Mouse (Mus musculus) G1E (cell line): Measurements from ENCODE around the gene Ccnd3. TPM values are rescaled to one million over a fixed set of nuclear protein-coding genes. Genes with fewer than 3 reads are reported as not detected.
A peak's percentile ranks its signal among the peaks of the same experiment; 100 is the strongest.

Experiments
- ATAC-seq: 2 replicates; pipeline ENCODE4 v1.8.0; 2016; ENCODE audit warnings: mild to moderate bottlenecking; ENCODE audit not compliant: insufficient number of reproducible peaks, poor library complexity, low FRiP score, severe bottlenecking; ENCODE audit errors: extremely low read depth
- DNase-seq: peaks from one replicate; pipeline ENCODE4 v3.0.0; 2012; ENCODE audit warnings: low spot score
- H3K27me3 ChIP-seq: 2 replicates; pipeline ENCODE4 v1.6.1; 2012; ENCODE audit warnings: mild to moderate bottlenecking, low read length, inconsistent platforms; ENCODE audit not compliant: insufficient read depth
- H3K36me3 ChIP-seq: replicated peaks from 2 replicates; pipeline ENCODE3; 2012; ENCODE audit warnings: mild to moderate bottlenecking, inconsistent platforms
- H3K4me1 ChIP-seq: 2 replicates; pipeline ENCODE4 v1.6.1; 2012; ENCODE audit warnings: low read depth, low read length, inconsistent platforms, mixed read lengths; ENCODE audit not compliant: insufficient read depth
- H3K4me3 ChIP-seq: 2 replicates; pipeline ENCODE4 v1.5.1; 2012; ENCODE audit warnings: low read depth, mild to moderate bottlenecking, inconsistent platforms, low read length, moderate library complexity, mixed read lengths
- H3K9me3 ChIP-seq: replicated peaks from 2 replicates; pipeline ENCODE4 v1.6.1; 2012; ENCODE audit warnings: inconsistent platforms
- CTCF ChIP-seq: IDR thresholded peaks from 2 replicates; pipeline ENCODE4 v1.5.1; 2012; ENCODE audit warnings: low read depth, low read length, inconsistent platforms, mixed read lengths
- GATA1 ChIP-seq: IDR thresholded peaks from 2 replicates; pipeline ENCODE4 v1.6.1; 2012; ENCODE audit warnings: borderline replicate concordance, low read length, inconsistent platforms, mixed read lengths
- GATA2 ChIP-seq: IDR thresholded peaks from 2 replicates; pipeline ENCODE4 v1.6.1; 2012; ENCODE audit warnings: low read depth, low read length, inconsistent platforms, borderline replicate concordance
- POLR2AphosphoS5 ChIP-seq: IDR thresholded peaks from 2 replicates; pipeline ENCODE4 v1.6.1; 2012; ENCODE audit warnings: low read depth, low read length, inconsistent platforms; ENCODE audit not compliant: insufficient replicate concordance
- TAL1 ChIP-seq: conservative IDR thresholded peaks from 2 replicates; pipeline ENCODE4 v1.6.1; 2012; ENCODE audit warnings: low read depth, low read length, inconsistent platforms, mixed read lengths
- polyA plus RNA-seq: library from polyadenylated mRNA; stranded (reverse); fragments of >175 nt; gene quantifications from 2 replicates; pipeline ENCODE4 v1.2.3, GENCODE M21; 2012
- total RNA-seq, 2 experiments: library from RNA; stranded (forward) in 1 of 2; stranded (reverse) in 1 of 2; fragments of 200-1000 nt in 1 of 2; fragments of >200 nt in 1 of 2; fragmentation: Nextera tagmentation in 1 of 2; gene quantifications; 2 replicates each; pipeline ENCODE4 v1.2.3; 2014 to 2017

Gene Ccnd3
- total and polyA plus RNA-seq, 3 experiments, result 134 to 426 (median 229) TPM

GRCm38 (mm10) chr17:47591073-47591472, 86.2 kb downstream of the Ccnd3 start:
- no peak for DNase-seq
- Histone ChIP-seq H3K27me3 (no peaks in the 10 kb centered on the region), H3K9me3 (no peaks in the 10 kb centered on the region), H3K4me1 (peaks cover 45% of the 10 kb centered on the region), H3K4me3 (no peak overlapping the region), H3K36me3 (peaks cover 12% of the 10 kb centered on the region)
- no peak for TF ChIP-seq CTCF
- TF ChIP-seq TAL1, result 0 out of 2 replicates have a peak, but pooled peaks have one; percentile 9
- no peak for ATAC-seq

- DNase-seq (peak; percentile 80), ATAC-seq (peak; percentile 37)
- peak overlapping the region; percentile 92 for H3K4me3 ChIP-seq
- no peaks in the 10 kb centered on the region for H3K9me3 ChIP-seq
- TF ChIP-seq GATA1, result no peak
- no peak for TF ChIP-seq POLR2AphosphoS5
- no peak for TF ChIP-seq CTCF
- TF ChIP-seq GATA2, result no peak
- TF ChIP-seq TAL1, result no peak
- H3K36me3 ChIP-seq, result peaks cover 34% of the 10 kb centered on the region
- H3K4me1 ChIP-seq, result peaks cover 67% of the 10 kb centered on the region
- no peaks in the 10 kb centered on the region for H3K27me3 ChIP-seq
Observed at GRCm38 (mm10) chr17:47593215-47593853, 88.5 kb downstream of the Ccnd3 start.

GRCm38 (mm10) chr17:47593854-47594182, 89.0 kb downstream of the Ccnd3 start:
- TF ChIP-seq TAL1 (no peak), GATA1 (no peak), CTCF (no peak), GATA2 (no peak), POLR2AphosphoS5 (no peak)
- DNase-seq (no peak), ATAC-seq (no peak)
- Histone ChIP-seq H3K9me3 (no peaks in the 10 kb centered on the region), H3K4me3 (peak overlapping the region; percentile 92), H3K4me1 (peaks cover 72% of the 10 kb centered on the region), H3K27me3 (no peaks in the 10 kb centered on the region), H3K36me3 (peaks cover 39% of the 10 kb centered on the region)

DNA sequence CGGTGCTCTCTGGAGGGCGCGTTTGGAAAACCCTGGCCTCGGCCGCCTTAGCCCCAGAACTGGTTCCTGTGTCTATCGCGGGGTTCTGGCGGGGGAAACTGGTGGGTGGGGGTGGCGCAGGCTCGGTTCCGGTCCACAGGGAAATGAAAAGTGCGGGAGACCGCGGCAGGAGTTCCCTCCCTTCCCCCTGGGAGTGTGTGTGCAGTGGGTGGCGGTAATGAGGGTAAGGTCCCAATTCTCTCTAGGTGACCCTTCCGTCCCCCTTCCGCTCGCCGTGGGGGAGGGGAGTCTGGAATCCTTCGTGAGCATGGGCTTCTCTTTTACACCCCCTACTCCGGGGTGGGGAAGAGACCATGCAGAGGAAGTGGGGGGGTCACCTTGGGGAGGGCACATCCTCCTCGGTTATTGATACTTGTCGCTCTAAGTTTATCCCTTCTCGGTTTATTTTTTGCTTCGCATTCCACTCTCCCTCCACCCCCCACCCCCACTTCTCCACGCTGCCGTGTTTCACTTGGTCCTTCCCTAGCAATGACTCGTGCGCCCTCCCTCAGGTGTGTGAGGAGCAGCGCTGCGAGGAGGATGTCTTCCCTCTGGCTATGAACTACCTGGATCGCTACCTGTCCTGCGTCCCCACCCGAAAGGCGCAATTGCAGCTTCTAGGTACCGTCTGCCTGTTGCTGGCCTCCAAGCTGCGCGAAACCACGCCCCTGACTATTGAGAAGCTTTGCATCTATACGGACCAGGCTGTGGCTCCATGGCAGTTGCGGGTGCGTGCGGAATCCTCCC, 89.5 kb downstream of the Ccnd3 start:
- no peak for TF ChIP-seq CTCF
- no peak for TF ChIP-seq GATA2
- no peak for TF ChIP-seq GATA1
- TF ChIP-seq TAL1, result no peak
- no peak for TF ChIP-seq POLR2AphosphoS5
- peaks cover 44% of the 10 kb centered on the region for H3K36me3 ChIP-seq
- no peaks in the 10 kb centered on the region for H3K27me3 ChIP-seq
- DNase-seq (peak; percentile 40), ATAC-seq (no peak)
- H3K4me3 ChIP-seq, result peak overlapping the region; percentile 92
- no peaks in the 10 kb centered on the region for H3K9me3 ChIP-seq
- H3K4me1 ChIP-seq, result peaks cover 77% of the 10 kb centered on the region

- no peaks in the 10 kb centered on the region for H3K27me3 ChIP-seq
- peaks cover 49% of the 10 kb centered on the region for H3K36me3 ChIP-seq
- peak overlapping the region; percentile 92 for H3K4me3 ChIP-seq
- TF ChIP-seq GATA2 (no peak), GATA1 (no peak), CTCF (no peak), TAL1 (no peak), POLR2AphosphoS5 (no peak)
- ATAC-seq, result no peak
- H3K9me3 ChIP-seq, result no peaks in the 10 kb centered on the region
- DNase-seq, result no peak
- H3K4me1 ChIP-seq, result peaks cover 78% of the 10 kb centered on the region
Observed at GRCm38 (mm10) chr17:47594969-47595247, 90.1 kb downstream of the Ccnd3 start.

DNA sequence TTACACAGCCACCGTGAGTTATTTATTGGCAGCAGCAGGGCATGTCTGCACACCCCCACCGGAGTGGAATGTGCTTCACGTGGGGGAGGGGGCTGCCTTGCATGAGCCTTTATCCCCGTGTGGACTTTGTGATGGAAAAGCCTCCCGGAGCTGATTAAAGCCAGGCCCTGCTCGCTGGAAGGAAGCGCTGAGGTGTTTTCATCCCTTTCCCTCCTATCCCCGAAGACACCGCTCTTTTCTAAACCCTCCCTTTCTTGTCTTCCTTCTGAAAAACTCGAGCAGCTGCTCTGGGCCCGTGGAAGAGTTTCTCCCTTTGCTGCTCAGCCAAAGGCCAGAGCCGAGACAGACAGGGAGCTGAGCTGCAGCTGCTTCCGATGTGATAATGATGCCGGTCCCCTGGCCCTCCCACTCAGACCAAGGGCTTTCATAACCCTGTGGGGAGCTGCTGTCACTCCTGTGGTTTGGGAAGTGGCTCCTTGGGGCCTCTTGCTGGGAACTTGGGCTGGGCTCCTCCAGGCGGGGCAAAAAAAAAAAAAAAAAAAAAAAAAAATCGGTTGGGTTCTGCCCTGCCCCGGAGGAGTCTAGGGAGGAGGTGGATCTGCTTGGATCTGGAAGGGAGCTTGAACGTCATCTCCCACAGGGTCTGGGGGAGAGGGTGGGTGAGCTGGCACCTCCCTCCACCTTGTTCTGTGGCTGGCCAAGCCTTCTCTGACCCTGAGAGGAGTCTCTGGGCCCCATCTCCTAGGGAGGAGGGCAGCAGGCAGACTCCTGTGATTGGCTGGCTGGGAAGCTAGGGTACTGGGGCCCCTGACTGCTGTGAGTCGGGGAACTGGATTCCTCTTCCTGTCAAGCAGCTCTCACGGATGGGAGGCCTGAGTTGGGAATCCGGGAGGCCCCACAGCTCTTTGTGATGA, 90.7 kb downstream of the Ccnd3 start:
- Histone ChIP-seq H3K4me3 (peak overlapping the region; percentile 92), H3K27me3 (no peaks in the 10 kb centered on the region), H3K36me3 (peaks cover 55% of the 10 kb centered on the region), H3K9me3 (no peaks in the 10 kb centered on the region), H3K4me1 (peaks cover 79% of the 10 kb centered on the region)
- TF ChIP-seq GATA1 (no peak), TAL1 (peak; percentile 28; the same call in 1 of the 2 replicates), POLR2AphosphoS5 (no peak), GATA2 (no peak)
- DNase-seq (peak; percentile 94), ATAC-seq (peak; percentile 62)
